Mouse (Mus musculus) heart, embryonic 11.5 days (tissue): ENCODE data around the gene Skp2. TPM values are rescaled to one million over a fixed set of nuclear protein-coding genes. Genes with fewer than 3 reads are reported as not detected.

Experiments
- ATAC-seq: fragments of 200-750 bp; cut with Nextera tagmentation; replicated peaks from 2 replicates; pipeline ENCODE4 v1.8.0; 2017; ENCODE audit warnings: moderate library complexity; ENCODE audit not compliant: insufficient number of reproducible peaks, low FRiP score, low TSS enrichment
- H3K27ac ChIP-seq: fragments of 300-500 bp; sonication (generic); 2 replicates; pipeline ENCODE4 v1.5.1; 2014; ENCODE audit warnings: mild to moderate bottlenecking, low read depth, low read length
- H3K27me3 ChIP-seq: fragments of 300-500 bp; sonication (generic); 2 replicates; pipeline ENCODE4 v1.6.1; 2014; ENCODE audit warnings: mild to moderate bottlenecking, low read length, mixed read lengths; ENCODE audit not compliant: control insufficient read depth, insufficient read depth
- H3K36me3 ChIP-seq: fragments of 300-500 bp; sonication (generic); 2 replicates; pipeline ENCODE4 v1.6.1; 2014; ENCODE audit warnings: mild to moderate bottlenecking, low read length, moderate library complexity, mixed read lengths; ENCODE audit not compliant: control insufficient read depth, insufficient read depth
- H3K4me1 ChIP-seq: fragments of 300-500 bp; sonication (generic); 2 replicates; pipeline ENCODE4 v1.6.1; 2014; ENCODE audit warnings: low read length; ENCODE audit not compliant: control insufficient read depth, insufficient read depth
- H3K4me2 ChIP-seq: fragments of 300-500 bp; sonication (generic); 2 replicates; pipeline ENCODE4 v1.6.1; 2014; ENCODE audit warnings: mild to moderate bottlenecking, moderate library complexity
- H3K4me3 ChIP-seq: fragments of 300-500 bp; sonication (generic); 2 replicates; pipeline ENCODE4 v1.5.1; 2014; ENCODE audit warnings: low read depth, low read length
- H3K9ac ChIP-seq: fragments of 300-500 bp; sonication (generic); 2 replicates; pipeline ENCODE4 v1.6.1; 2014; ENCODE audit warnings: mild to moderate bottlenecking, low read depth, low read length, moderate library complexity
- H3K9me3 ChIP-seq: fragments of 300-500 bp; sonication (generic); replicated peaks from 2 replicates; pipeline ENCODE4 v1.6.1; 2016; ENCODE audit warnings: low read length; ENCODE audit not compliant: control insufficient read depth
- WGBS: fragments of 180-500 bp; shearing (Covaris S2); extraction: QIAGEN DNeasy Blood & Tissue Kit; methylation state at CpG from one replicate; pipeline ENCODE4 v1.1.7; 2014; ENCODE audit not compliant: insufficient replicate concordance; 5-methylcytosine and 5-hydroxymethylcytosine counted together
- polyA plus RNA-seq: library from polyadenylated mRNA; unstranded; fragments of >200 nt; fragmentation: Nextera tagmentation; extraction: Ambion mirVana; gene quantifications from 2 replicates; pipeline ENCODE4 v1.2.1, GENCODE M21; 2014

The Skp2 gene
- polyA plus RNA-seq, 1 experiment from 2014 or later = 53.3 TPM

DNA sequence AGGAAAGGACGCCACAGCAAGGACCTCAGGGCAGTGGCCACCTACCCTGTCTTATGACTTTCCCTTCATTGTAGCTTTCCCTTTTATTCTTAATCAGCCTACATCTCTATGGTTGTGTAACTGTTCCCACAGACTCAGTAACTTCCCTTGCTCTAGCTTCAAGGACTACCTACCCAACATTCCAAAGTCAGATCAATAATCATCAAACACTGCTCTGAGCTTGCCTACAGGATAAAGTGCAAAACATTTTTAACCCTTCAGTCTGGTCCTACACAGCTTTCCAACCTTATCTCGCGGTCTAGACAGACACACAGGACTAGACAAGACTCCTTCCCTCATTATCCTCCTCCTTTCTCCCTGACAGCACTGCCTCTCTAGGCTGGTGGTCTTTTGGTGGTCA, 84.9 kb downstream of the Skp2 start:
- H3K36me3 ChIP-seq = no peaks in the 10 kb centered on the region
- H3K4me3 ChIP-seq = peak overlapping the region; percentile 96
- H3K9ac ChIP-seq = peak overlapping the region; percentile 78
- H3K27ac ChIP-seq = peak overlapping the region; percentile 76
- peak overlapping the region; percentile 75 for H3K4me2 ChIP-seq
- ATAC-seq = 0 out of 2 replicates have a peak, but pooled peaks have one; percentile 11
- H3K9me3 ChIP-seq = no peaks in the 10 kb centered on the region
- H3K4me1 ChIP-seq = peaks cover 16% of the 10 kb centered on the region
- 4% methylated on average over 3 of the region's 3 CpGs for WGBS
- H3K27me3 ChIP-seq = no peaks in the 10 kb centered on the region

DNA sequence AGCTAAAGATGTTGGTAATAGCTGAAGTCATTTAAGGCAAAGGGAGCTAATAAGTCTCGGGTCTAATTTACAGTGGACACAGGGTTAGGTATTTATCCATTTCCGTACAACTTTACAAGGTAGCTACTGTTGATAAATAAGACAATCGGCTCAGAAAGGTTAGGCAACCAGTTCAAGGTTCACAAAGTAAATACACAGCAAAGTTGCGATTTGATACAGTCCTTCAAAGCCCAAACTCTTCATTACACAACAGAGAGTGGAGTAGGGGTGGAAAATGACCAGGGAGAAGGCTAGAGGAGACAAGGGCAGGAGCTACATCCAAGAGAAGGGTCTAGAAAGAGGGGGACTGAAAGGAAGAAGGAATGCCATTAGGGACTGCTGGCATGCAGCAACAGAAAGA, 86.3 kb downstream of the Skp2 start:
- Histone ChIP-seq H3K9me3 (no peaks in the 10 kb centered on the region), H3K36me3 (no peaks in the 10 kb centered on the region), H3K4me1 (peaks cover 3% of the 10 kb centered on the region; the same call in 1 of the 2 replicates), H3K27ac (no peak overlapping the region), H3K9ac (no peak overlapping the region), H3K4me3 (no peak overlapping the region), H3K27me3 (no peaks in the 10 kb centered on the region), H3K4me2 (no peak overlapping the region)
- WGBS = 77% methylated on average over 4 of the region's 4 CpGs
- ATAC-seq = no peak

Other genes starting within 250 kb of the Skp2 start
- gene Ranbp3l, start 187.5 kb downstream of the Skp2 start, polyA plus RNA-seq = 0.46 and 0.96 TPM in 2 replicates
- 57.1 and 65.3 TPM in 2 replicates for gene Nadk2, start 84.2 kb downstream of the Skp2 start, polyA plus RNA-seq
- gene Lmbrd2, start 14.9 kb downstream of the Skp2 start, polyA plus RNA-seq = 3.4 and 4.3 TPM in 2 replicates
- not detected in 2 replicates for gene Ugt3a1, start 121.5 kb upstream of the Skp2 start, polyA plus RNA-seq
- gene Ugt3a2, start 180.1 kb upstream of the Skp2 start, polyA plus RNA-seq = not detected in 2 replicates